Mouse (Mus musculus) stomach, embryonic 16.5 days (tissue): ENCODE data around the gene Ntn4. TPM values are rescaled to one million over a fixed set of nuclear protein-coding genes. Genes with fewer than 3 reads are reported as not detected.

Source experiments
- ATAC-seq: fragments of 200-750 bp; cut with Nextera tagmentation; 2 replicates; pipeline ENCODE4 v1.8.0; 2017; ENCODE audit warnings: moderate number of reproducible peaks, moderate TSS enrichment; ENCODE audit not compliant: insufficient read depth, low FRiP score
- H3K27ac ChIP-seq: fragments of 300-500 bp; sonication (generic); 2 replicates; pipeline ENCODE4 v1.5.1; 2014; ENCODE audit warnings: low read length
- H3K27me3 ChIP-seq: fragments of 300-500 bp; sonication (generic); 2 replicates; pipeline ENCODE4 v1.6.1; 2014; ENCODE audit warnings: low read length, control low read depth, mixed read lengths; ENCODE audit not compliant: control insufficient read depth, insufficient read depth
- H3K36me3 ChIP-seq: fragments of 300-500 bp; sonication (generic); 2 replicates; pipeline ENCODE4 v1.6.1; 2014; ENCODE audit warnings: low read length; ENCODE audit not compliant: control insufficient read depth, insufficient read depth
- H3K4me1 ChIP-seq: fragments of 300-500 bp; sonication (generic); 2 replicates; pipeline ENCODE4 v1.6.1; 2014; ENCODE audit warnings: low read length, control low read depth, mixed read lengths; ENCODE audit not compliant: control insufficient read depth, insufficient read depth
- H3K4me2 ChIP-seq: fragments of 300-500 bp; sonication (generic); 2 replicates; pipeline ENCODE4 v1.6.1; 2014; ENCODE audit warnings: low read depth, low read length, mixed read lengths
- H3K4me3 ChIP-seq: fragments of 300-500 bp; sonication (generic); replicated peaks from 2 replicates; pipeline ENCODE4 v1.5.1; 2014; ENCODE audit warnings: mild to moderate bottlenecking, low read length
- H3K9ac ChIP-seq: fragments of 300-500 bp; sonication (generic); 2 replicates; pipeline ENCODE4 v1.6.1; 2014; ENCODE audit warnings: low read length
- H3K9me3 ChIP-seq: fragments of 300-500 bp; sonication (generic); replicated peaks from 2 replicates; pipeline ENCODE4 v1.6.1; 2016; ENCODE audit warnings: low read length, control low read depth; ENCODE audit not compliant: control insufficient read depth
- WGBS: fragments of 180-500 bp; shearing (Covaris S2); extraction: QIAGEN DNeasy Blood & Tissue Kit; methylation state at CpG from one replicate; pipeline ENCODE4 v1.1.7; 2014; 5-methylcytosine and 5-hydroxymethylcytosine counted together
- polyA plus RNA-seq: library from polyadenylated mRNA; unstranded; fragments of >200 nt; fragmentation: Nextera tagmentation; extraction: Ambion mirVana; gene quantifications from 2 replicates; pipeline ENCODE4 v1.2.1, GENCODE M21; 2015

Gene Ntn4
- polyA plus RNA-seq, 1 experiment from 2014 or later, result 0.74 TPM

DNA sequence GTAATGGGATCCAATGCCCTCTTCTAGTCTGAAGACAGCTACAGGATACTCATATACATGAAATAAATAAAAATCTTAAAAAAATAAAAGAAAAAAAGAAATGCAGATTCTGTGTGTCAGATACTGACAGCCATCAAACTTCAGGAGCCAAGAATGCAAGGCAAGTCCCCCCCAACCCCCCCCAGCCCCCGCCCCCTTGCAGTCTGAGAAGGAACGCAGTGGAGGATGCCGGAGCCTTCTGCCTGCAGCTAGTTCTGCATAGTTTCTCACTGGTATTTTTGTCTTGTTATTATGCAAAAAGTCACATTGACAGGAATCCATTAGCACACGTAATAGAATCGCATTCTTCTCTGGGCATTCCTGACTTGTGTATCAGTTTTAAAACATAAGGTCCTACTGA lies 87.7 kb downstream of the Ntn4 start:
- H3K27ac ChIP-seq, result no peak overlapping the region
- H3K4me3 ChIP-seq, result no peak overlapping the region
- no peak overlapping the region for H3K9ac ChIP-seq
- peaks cover 5% of the 10 kb centered on the region; the same call in 1 of the 2 replicates for H3K4me1 ChIP-seq
- no peak overlapping the region for H3K4me2 ChIP-seq
- H3K9me3 ChIP-seq, result no peaks in the 10 kb centered on the region
- no peaks in the 10 kb centered on the region for H3K27me3 ChIP-seq
- WGBS, result 79% methylated on average over 5 of the region's 5 CpGs
- H3K36me3 ChIP-seq, result no peaks in the 10 kb centered on the region
- no peak for ATAC-seq

DNA sequence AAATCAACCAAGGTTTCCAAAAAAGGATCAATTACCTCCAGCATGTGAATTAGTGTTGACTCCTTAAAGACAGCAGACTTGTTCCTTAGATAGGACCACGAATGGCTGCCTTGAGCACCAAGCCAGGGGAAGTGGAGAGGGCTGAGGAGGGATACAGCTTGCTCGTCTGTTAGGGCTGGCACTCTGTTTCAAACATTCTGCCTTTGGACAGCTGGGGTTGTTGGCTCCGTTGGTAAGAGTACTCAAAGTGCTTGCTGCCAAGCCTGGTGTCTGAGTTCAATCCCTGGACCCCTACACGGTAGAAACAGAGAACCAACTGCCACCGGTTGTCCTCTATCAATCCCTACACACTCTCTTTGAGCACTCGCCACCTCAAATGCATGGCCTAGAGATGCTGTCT lies 90.0 kb downstream of the Ntn4 start:
- Histone ChIP-seq H3K36me3 (no peaks in the 10 kb centered on the region), H3K4me2 (no peak overlapping the region), H3K9ac (no peak overlapping the region), H3K27me3 (no peaks in the 10 kb centered on the region), H3K4me3 (no peak overlapping the region), H3K27ac (no peak overlapping the region), H3K9me3 (no peaks in the 10 kb centered on the region), H3K4me1 (no peaks in the 10 kb centered on the region)
- 75% methylated on average over 6 of the region's 6 CpGs for WGBS
- ATAC-seq, result no peak

DNA sequence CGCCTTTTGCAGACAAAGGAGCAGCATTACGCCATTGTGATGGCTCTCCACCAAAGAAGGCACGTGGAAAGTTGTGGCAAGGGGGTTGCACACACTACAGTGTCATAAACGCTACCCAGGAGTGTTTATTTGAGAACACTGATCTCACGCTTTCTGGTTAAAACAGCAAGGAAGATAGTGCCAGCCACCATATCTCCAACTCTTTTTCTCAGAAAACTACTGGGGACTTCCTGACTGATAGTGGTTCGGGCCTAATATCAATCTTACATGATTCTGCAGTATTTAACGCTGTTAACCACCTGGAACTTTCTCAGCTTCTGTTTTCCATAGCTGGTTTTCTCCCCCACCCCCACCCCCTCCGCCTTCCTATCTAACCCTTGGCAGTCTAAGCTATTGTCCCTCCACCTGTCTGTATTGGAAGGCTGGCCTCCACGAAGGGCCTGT lies 90.8 kb downstream of the Ntn4 start:
- Histone ChIP-seq H3K9ac (no peak overlapping the region), H3K36me3 (no peaks in the 10 kb centered on the region), H3K27ac (no peak overlapping the region), H3K4me2 (no peak overlapping the region), H3K4me1 (peaks cover 1% of the 10 kb centered on the region; the same call in 1 of the 2 replicates), H3K9me3 (no peaks in the 10 kb centered on the region), H3K27me3 (no peaks in the 10 kb centered on the region), H3K4me3 (no peak overlapping the region)
- no peak for ATAC-seq
- WGBS, result 73% methylated on average over 9 of the region's 9 CpGs

DNA sequence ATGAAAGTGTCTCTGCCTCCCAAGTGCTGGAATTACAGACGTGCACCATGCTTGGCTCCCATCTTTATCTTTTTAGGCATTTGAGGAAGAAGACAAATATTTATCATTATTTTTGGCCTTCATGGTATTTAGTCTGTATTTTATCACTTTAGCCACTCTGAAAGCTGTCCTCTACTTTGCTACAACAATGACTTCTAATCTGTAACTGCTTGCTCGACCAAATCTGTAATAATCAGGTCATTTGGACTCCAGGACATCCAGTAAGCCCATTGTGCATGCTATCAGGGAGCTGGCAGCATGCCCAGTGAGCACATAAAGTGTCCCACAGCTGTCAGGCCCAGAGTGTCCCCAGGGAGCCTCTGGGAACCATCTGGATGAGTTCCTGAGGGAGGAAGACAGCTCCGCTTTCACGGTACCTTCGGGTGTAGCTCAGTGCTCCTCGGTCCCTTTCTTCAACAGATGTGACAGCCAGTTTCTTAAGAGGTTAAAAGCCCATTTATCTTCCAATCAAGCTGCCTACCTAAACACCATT lies 95.7 kb downstream of the Ntn4 start:
- Histone ChIP-seq H3K27me3 (no peaks in the 10 kb centered on the region), H3K4me3 (no peak overlapping the region), H3K36me3 (no peaks in the 10 kb centered on the region), H3K9me3 (no peaks in the 10 kb centered on the region), H3K4me2 (no peak overlapping the region), H3K27ac (no peak overlapping the region), H3K4me1 (peaks cover 3% of the 10 kb centered on the region; the same call in 1 of the 2 replicates), H3K9ac (no peak overlapping the region)
- ATAC-seq, result no peak
- 34% methylated on average over 6 of the region's 6 CpGs for WGBS

DNA sequence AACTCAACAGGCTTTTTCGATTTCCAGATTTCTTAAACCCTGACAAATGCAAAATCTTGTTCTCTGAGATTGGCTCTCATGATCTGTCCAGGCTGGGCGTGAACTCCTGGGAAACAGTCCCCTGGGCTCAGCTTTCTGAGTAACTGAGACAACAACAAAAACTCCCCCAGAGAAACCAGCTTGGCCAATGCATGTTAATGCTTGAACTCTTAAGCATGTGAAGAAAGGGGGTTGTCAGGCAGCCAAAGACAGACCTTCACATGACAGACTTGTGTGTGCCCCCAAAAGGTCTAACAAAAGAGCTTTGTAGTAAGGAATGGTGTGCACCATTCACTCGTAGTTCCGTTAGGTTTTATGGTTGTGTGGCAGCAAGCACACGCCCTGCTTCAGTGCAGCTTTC lies 96.6 kb downstream of the Ntn4 start:
- Histone ChIP-seq H3K9me3 (no peaks in the 10 kb centered on the region), H3K27me3 (no peaks in the 10 kb centered on the region), H3K4me3 (no peak overlapping the region), H3K9ac (no peak overlapping the region), H3K36me3 (no peaks in the 10 kb centered on the region), H3K4me2 (no peak overlapping the region), H3K4me1 (peaks cover 3% of the 10 kb centered on the region; the same call in 1 of the 2 replicates), H3K27ac (no peak overlapping the region)
- no peak for ATAC-seq
- WGBS, result 71% methylated on average over 5 of the region's 5 CpGs

DNA sequence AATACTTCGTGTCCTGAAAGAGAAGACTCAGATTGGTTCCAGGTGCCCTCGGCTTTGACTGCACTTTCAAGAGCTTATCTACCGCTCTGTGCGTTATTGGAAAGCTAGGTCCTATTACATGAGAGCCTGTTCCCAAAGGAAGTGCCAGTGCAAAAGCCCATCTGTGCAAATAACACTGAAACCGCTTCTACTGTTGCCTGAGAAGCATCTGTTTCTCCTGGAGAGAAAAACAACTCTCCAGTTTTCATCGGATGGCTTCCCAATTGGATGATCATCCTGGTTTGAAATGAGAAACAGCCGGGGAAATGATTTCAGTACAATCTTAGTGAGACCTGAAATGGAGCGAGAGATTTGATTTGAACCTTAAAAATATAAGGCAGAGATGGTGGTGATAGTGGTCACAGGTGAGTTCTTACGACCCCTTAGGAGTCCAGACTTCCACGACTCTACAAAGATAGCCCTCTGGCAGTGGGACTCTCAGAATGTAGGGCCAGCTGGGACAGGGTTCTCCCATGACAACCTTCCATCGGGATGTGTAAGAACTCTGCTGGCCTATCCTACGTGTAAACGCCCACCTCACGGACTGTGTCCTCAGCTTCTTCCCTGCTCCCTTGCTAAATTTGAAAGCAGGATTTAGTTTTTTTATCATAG lies 101.1 kb downstream of the Ntn4 start:
- no peaks in the 10 kb centered on the region for H3K4me1 ChIP-seq
- H3K27ac ChIP-seq, result no peak overlapping the region
- H3K36me3 ChIP-seq, result no peaks in the 10 kb centered on the region
- no peak overlapping the region for H3K4me2 ChIP-seq
- 72% methylated on average over 14 of the region's 14 CpGs for WGBS
- no peaks in the 10 kb centered on the region for H3K27me3 ChIP-seq
- no peak for ATAC-seq
- H3K9me3 ChIP-seq, result no peaks in the 10 kb centered on the region
- H3K4me3 ChIP-seq, result no peak overlapping the region
- H3K9ac ChIP-seq, result no peak overlapping the region

DNA sequence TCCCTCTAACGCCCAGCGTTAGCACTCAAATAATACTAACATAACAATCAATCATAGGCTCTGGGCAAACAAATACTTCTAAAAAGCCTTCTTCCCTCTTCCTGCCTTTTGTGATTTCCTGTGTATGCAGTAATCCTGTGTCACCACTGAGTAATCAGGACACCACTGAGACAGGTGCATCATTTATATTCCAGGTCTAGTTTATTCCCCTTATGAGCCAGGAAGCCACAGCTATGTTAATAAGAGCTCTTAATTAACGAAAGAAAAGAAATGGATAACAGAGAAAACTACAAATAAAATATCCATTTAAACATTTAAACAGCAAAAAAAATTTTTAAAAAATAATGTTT lies 101.6 kb downstream of the Ntn4 start:
- 42% methylated on average over 3 of the region's 3 CpGs for WGBS
- no peak overlapping the region for H3K27ac ChIP-seq
- H3K4me2 ChIP-seq, result no peak overlapping the region
- no peak for ATAC-seq
- no peaks in the 10 kb centered on the region for H3K36me3 ChIP-seq
- H3K27me3 ChIP-seq, result no peaks in the 10 kb centered on the region
- H3K4me1 ChIP-seq, result no peaks in the 10 kb centered on the region
- no peak overlapping the region for H3K9ac ChIP-seq
- H3K9me3 ChIP-seq, result no peaks in the 10 kb centered on the region
- H3K4me3 ChIP-seq, result no peak overlapping the region

DNA sequence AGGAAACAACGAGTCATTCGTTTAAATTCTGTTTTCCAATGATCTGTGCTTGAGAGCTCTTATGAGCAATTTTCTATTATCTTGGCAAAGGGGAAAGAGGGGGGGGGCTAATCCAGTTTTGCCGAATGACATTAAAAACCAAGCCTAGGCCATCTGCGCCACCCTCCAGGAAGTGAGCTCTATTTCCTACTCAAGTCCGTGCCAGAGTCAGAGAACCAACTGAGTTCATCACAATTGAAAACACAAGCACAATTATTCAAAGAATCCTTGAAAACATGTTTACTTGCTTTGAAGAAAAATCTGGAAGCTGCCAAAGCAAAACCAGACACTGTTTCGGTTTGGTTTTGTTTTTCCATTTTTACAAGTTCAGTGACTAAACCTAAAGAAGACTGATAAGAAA lies 102.1 kb downstream of the Ntn4 start:
- no peak overlapping the region for H3K4me3 ChIP-seq
- no peaks in the 10 kb centered on the region for H3K27me3 ChIP-seq
- ATAC-seq, result no peak
- H3K9me3 ChIP-seq, result no peaks in the 10 kb centered on the region
- no peak overlapping the region for H3K9ac ChIP-seq
- no peaks in the 10 kb centered on the region for H3K4me1 ChIP-seq
- WGBS, result 68% methylated on average over 6 of the region's 6 CpGs
- no peaks in the 10 kb centered on the region for H3K36me3 ChIP-seq
- H3K27ac ChIP-seq, result no peak overlapping the region
- H3K4me2 ChIP-seq, result no peak overlapping the region

DNA sequence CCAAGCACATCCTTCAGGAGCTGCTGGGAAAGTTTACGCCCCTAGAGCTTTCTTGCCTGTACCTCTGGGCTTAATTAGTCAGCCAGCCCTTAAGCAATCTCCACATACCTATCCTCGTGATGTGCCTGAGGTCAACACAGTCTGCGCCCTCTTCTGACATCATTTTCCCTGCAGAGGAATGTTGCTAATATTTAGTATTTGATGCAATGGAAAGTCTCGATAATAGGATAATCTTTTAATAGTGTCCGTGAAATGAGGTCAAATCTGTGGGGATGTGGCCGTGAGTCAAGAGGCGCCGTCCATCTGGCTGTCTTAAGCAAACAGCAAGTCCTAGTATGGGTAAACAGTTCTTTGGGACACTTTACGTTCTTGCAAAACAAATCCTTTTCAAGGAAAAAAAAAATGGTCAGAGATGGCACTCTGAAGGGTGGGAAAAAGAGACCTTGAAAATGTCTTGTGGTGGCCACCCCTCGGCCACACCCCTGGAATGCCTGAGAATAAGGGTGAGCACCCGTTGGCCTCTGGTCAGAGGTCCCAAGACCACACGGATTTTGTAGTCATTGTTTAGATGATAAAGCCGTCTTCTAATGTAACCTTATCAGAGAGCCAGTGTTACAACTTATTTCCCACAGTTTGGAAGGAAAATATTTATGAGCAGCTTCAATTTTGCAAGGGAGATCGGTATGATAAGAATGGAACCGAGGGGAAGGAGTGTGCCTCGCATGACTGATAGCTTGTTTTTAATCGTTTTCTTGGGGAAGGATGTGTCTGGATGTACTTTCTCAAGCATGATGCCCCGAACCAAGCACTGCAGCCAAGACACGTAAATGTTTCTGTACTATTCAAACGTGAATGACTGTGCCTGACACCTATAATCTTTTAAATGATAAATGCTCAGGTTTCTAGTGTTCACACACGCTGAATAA lies 109.0 kb downstream of the Ntn4 start:
- Histone ChIP-seq H3K27me3 (no peaks in the 10 kb centered on the region), H3K4me2 (no peak overlapping the region), H3K4me1 (0 out of 2 replicates have a peak, but pooled peaks cover 3% of the 10 kb centered on the region), H3K4me3 (no peak overlapping the region), H3K9ac (no peak overlapping the region), H3K36me3 (no peaks in the 10 kb centered on the region), H3K9me3 (no peaks in the 10 kb centered on the region), H3K27ac (no peak overlapping the region)
- 31% methylated on average over 21 of the region's 21 CpGs for WGBS
- ATAC-seq, result no peak
